8 mouse cellular contexts compared by ENCODE assay signal in genomic region chr3:19426130-19426556, GRCm38 (mm10).
DNase-seq lines count a peak whose midpoint lies in the region; ATAC-seq and TF ChIP-seq lines count a peak whose summit lies in the region.

No protein-coding gene starts in this region.

- no peak overlapping the region for H3K4me3 ChIP-seq in heart, embryonic 11.5 days (ENCODE audit: low read depth, low read length)
- H3K4me3 ChIP-seq in kidney, postnatal 0 days (replicated peaks; ENCODE audit: low read depth, low read length), result no peak overlapping the region
- H3K4me3 ChIP-seq in forebrain, embryonic 14.5 days (ENCODE audit: low read depth, low read length), result no peak overlapping the region

- H3K36me3 ChIP-seq in heart, embryonic 11.5 days (ENCODE audit: control insufficient read depth, insufficient read depth, low read length), result no peaks in the 10 kb centered on the region
- no peaks in the 10 kb centered on the region for H3K36me3 ChIP-seq in kidney, postnatal 0 days (ENCODE audit: insufficient read depth, low read length)
- H3K36me3 ChIP-seq in forebrain, embryonic 14.5 days (ENCODE audit: control insufficient read depth, insufficient read depth, low read length), result no peaks in the 10 kb centered on the region

- no peak for TF ChIP-seq CTCF in kidney, postnatal 0 days (IDR thresholded peaks at IDR 0.05; ENCODE audit: low read depth)

- H3K4me1 ChIP-seq in heart, embryonic 11.5 days (ENCODE audit: control insufficient read depth, insufficient read depth, low read length), result no peaks in the 10 kb centered on the region
- H3K4me1 ChIP-seq in kidney, postnatal 0 days (replicated peaks; ENCODE audit: insufficient read depth, low read length), result no peaks in the 10 kb centered on the region
- no peaks in the 10 kb centered on the region for H3K4me1 ChIP-seq in forebrain, embryonic 14.5 days (ENCODE audit: control insufficient read depth, insufficient read depth, low read length)

- peak; percentile 91 for DNase-seq in heart, adult 11 months
- peak; percentile 91 for DNase-seq in fat pad, adult 2 months (ENCODE audit: extremely low read depth, low read depth, low spot score)
- DNase-seq in kidney, postnatal 0 days (ENCODE audit: low spot score), result peak; percentile 15
- DNase-seq in mesoderm, embryonic 11.5 days (ENCODE audit: low read depth, low spot score), result peak; percentile 16
- no peak for DNase-seq in adrenal gland, adult 8-10 months
- DNase-seq in forebrain, embryonic 14.5 days (ENCODE audit: low spot score), result no peak
- DNase-seq in cerebellum, adult 9-10 months, result no peak

- no peak for ATAC-seq in heart, embryonic 11.5 days (replicated peaks; ENCODE audit: insufficient number of reproducible peaks, low FRiP score, low TSS enrichment)
- peak; percentile 52; the same call in 1 of the 2 replicates for ATAC-seq in kidney, postnatal 0 days (replicated peaks; ENCODE audit: low FRiP score, low read depth)
- no peak for ATAC-seq in forebrain, embryonic 14.5 days

- H3K4me2 ChIP-seq in heart, embryonic 11.5 days, result no peak overlapping the region
- H3K4me2 ChIP-seq in kidney, postnatal 0 days (ENCODE audit: low read length), result no peak overlapping the region
- H3K4me2 ChIP-seq in forebrain, embryonic 14.5 days (ENCODE audit: low read length), result no peak overlapping the region

- H3K9me3 ChIP-seq in heart, embryonic 11.5 days (replicated peaks; ENCODE audit: control insufficient read depth, low read length), result no peaks in the 10 kb centered on the region
- no peaks in the 10 kb centered on the region for H3K9me3 ChIP-seq in kidney, postnatal 0 days (replicated peaks; ENCODE audit: low read length)
- no peaks in the 10 kb centered on the region for H3K9me3 ChIP-seq in forebrain, embryonic 14.5 days (replicated peaks; ENCODE audit: control insufficient read depth, low read length)

- H3K27ac ChIP-seq in heart, embryonic 11.5 days (ENCODE audit: low read depth, low read length), result no peak overlapping the region
- H3K27ac ChIP-seq in kidney, postnatal 0 days, result no peak overlapping the region
- H3K27ac ChIP-seq in forebrain, embryonic 14.5 days (ENCODE audit: low read depth, low read length), result no peak overlapping the region

- 75% methylated on average over 1 of the region's 1 CpGs for WGBS in heart, embryonic 11.5 days (ENCODE audit: insufficient replicate concordance)
- 54% methylated on average over 1 of the region's 1 CpGs for whole genome bisulfite sequencing in kidney, postnatal 0 days
- 83% methylated on average over 1 of the region's 1 CpGs for WGBS in forebrain, embryonic 14.5 days

- no peaks in the 10 kb centered on the region for H3K27me3 ChIP-seq in heart, embryonic 11.5 days (ENCODE audit: control insufficient read depth, insufficient read depth, low read length)
- H3K27me3 ChIP-seq in kidney, postnatal 0 days (ENCODE audit: insufficient read depth, low read length), result no peaks in the 10 kb centered on the region
- no peaks in the 10 kb centered on the region for H3K27me3 ChIP-seq in forebrain, embryonic 14.5 days (replicated peaks; ENCODE audit: control insufficient read depth, insufficient read depth, low read length)

- H3K9ac ChIP-seq in heart, embryonic 11.5 days (ENCODE audit: low read depth, low read length), result no peak overlapping the region
- no peak overlapping the region for H3K9ac ChIP-seq in kidney, postnatal 0 days (ENCODE audit: low read depth, low read length)
- H3K9ac ChIP-seq in forebrain, embryonic 14.5 days (ENCODE audit: low read length), result no peak overlapping the region

Comparison
In these comparisons a context has a peak if more than half of its experiments do, and no peak if none do; other contexts are left out.
1. DNase-seq: peak in heart, adult 11 months (single experiment), fat pad, adult 2 months (single experiment), kidney, postnatal 0 days (single experiment) and mesoderm, embryonic 11.5 days (single experiment); none in adrenal gland, adult 8-10 months (single experiment), forebrain, embryonic 14.5 days (single experiment) and cerebellum, adult 9-10 months (single experiment).